Mouse (Mus musculus): ENCODE measurements around the gene Pabpc1l. TPM values are rescaled to one million over a fixed set of nuclear protein-coding genes. Genes with fewer than 3 reads are reported as not detected.

The Pabpc1l gene
- polyA plus RNA-seq, 1 experiment: 0.18 TPM

DNA sequence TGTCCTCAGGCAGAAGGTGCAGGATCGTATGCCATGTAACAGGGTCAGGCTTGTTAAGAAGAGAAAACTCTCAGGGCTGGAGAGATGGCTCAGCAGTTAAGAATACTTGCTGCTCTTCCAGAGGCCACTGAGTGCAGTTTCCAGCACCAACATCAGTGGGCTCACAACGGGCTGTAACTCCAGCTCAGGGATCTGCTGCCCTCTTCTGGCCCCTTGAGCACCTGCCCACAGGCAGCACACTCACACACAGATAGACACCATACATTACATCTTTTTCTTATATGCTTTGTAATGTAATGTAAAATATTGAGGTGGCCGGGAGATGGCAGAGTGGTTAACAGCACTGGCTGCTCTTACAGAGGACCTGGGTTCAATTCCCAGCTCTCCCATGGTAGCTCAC, 7.7 kb downstream of the Pabpc1l start:
- Histone ChIP-seq H3K27me3 (ENCODE audit: control insufficient read depth, insufficient read depth, low read length) (no peaks in the 10 kb centered on the region), H3K4me1 (ENCODE audit: control insufficient read depth, insufficient read depth, insufficient read length, low read length) (no peaks in the 10 kb centered on the region)

GRCm38 (mm10) chr2:164036520-164037019, 11.3 kb downstream of the Pabpc1l start:
- H3K27ac ChIP-seq (ENCODE audit: insufficient read depth, low read depth, low read length): no peak overlapping the region
- no peaks in the 10 kb centered on the region for H3K27me3 ChIP-seq (ENCODE audit: control insufficient read depth, insufficient read depth, low read length)
- H3K4me3 ChIP-seq (ENCODE audit: low read depth, low read length): no peak overlapping the region
- peaks cover 6% of the 10 kb centered on the region for H3K4me1 ChIP-seq (ENCODE audit: control insufficient read depth, insufficient read depth, insufficient read length, low read length)
- WGBS: 65% methylated on average over 10 of the region's 10 CpGs
- no peak for TF ChIP-seq POLR2A (IDR thresholded peaks at IDR 0.05; ENCODE audit: low read depth, low read length)
- TF ChIP-seq CTCF (IDR thresholded peaks at IDR 0.05; ENCODE audit: extremely low read depth, insufficient read length, insufficient replicate concordance, low read depth, low read length): no peak
- no peaks in the 10 kb centered on the region for H3K36me3 ChIP-seq (ENCODE audit: control insufficient read depth, insufficient read depth, low read length)

More for the DNA sequence above, 7.7 kb downstream of the Pabpc1l start:
- H3K36me3 ChIP-seq (ENCODE audit: control insufficient read depth, insufficient read depth, low read length): no peaks in the 10 kb centered on the region
- 94% methylated on average over 3 of the region's 3 CpGs for WGBS
- H3K27ac ChIP-seq (ENCODE audit: insufficient read depth, low read depth, low read length): no peak overlapping the region
- H3K4me3 ChIP-seq (ENCODE audit: low read depth, low read length): no peak overlapping the region
- TF ChIP-seq CTCF (IDR thresholded peaks at IDR 0.05; ENCODE audit: extremely low read depth, insufficient read length, insufficient replicate concordance, low read depth, low read length): no peak

GRCm38 (mm10) chr2:164038407-164039028, 13.3 kb downstream of the Pabpc1l start:
- Histone ChIP-seq H3K4me1 (ENCODE audit: control insufficient read depth, insufficient read depth, insufficient read length, low read length) (peaks cover 8% of the 10 kb centered on the region), H3K27ac (ENCODE audit: insufficient read depth, low read depth, low read length) (no peak overlapping the region), H3K4me3 (ENCODE audit: low read depth, low read length) (no peak overlapping the region), H3K27me3 (ENCODE audit: control insufficient read depth, insufficient read depth, low read length) (no peaks in the 10 kb centered on the region), H3K36me3 (ENCODE audit: control insufficient read depth, insufficient read depth, low read length) (no peaks in the 10 kb centered on the region)
- TF ChIP-seq CTCF (IDR thresholded peaks at IDR 0.05; ENCODE audit: extremely low read depth, insufficient read length, insufficient replicate concordance, low read depth, low read length): no peak
- no peak for TF ChIP-seq POLR2A (IDR thresholded peaks at IDR 0.05; ENCODE audit: low read depth, low read length)
- 92% methylated on average over 1 of the region's 1 CpGs for WGBS

- Histone ChIP-seq H3K4me3 (ENCODE audit: low read depth, low read length) (no peak overlapping the region), H3K27me3 (ENCODE audit: control insufficient read depth, insufficient read depth, low read length) (no peaks in the 10 kb centered on the region), H3K27ac (ENCODE audit: insufficient read depth, low read depth, low read length) (no peak overlapping the region), H3K4me1 (ENCODE audit: control insufficient read depth, insufficient read depth, insufficient read length, low read length) (peaks cover 8% of the 10 kb centered on the region), H3K36me3 (ENCODE audit: control insufficient read depth, insufficient read depth, low read length) (no peaks in the 10 kb centered on the region)
- WGBS: 67% methylated on average over 6 of the region's 6 CpGs
- TF ChIP-seq CTCF (IDR thresholded peaks at IDR 0.05; ENCODE audit: extremely low read depth, insufficient read length, insufficient replicate concordance, low read depth, low read length) (no peak), POLR2A (IDR thresholded peaks at IDR 0.05; ENCODE audit: low read depth, low read length) (no peak)
Observed at GRCm38 (mm10) chr2:164040949-164041348, 15.7 kb downstream of the Pabpc1l start.

DNA sequence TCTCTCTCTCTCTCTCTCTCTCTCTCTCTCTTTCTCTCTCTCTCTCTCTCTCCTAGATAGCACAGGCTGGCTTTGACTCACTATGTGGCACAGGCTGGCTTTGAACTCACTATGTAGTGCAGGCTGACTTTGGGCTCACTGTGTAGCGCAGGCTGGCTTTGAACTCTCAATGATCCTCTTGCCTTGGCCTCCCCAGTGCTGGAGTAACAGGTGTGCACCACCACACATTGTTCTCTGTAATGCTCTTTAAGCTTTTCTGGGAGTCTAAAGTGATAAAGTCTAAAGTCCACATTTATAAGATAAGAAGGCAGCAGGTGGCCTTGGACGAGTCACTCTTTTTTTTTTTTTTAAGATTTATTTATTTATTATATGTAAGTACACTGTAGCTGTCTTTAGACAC, 16.3 kb downstream of the Pabpc1l start:
- Histone ChIP-seq H3K27ac (ENCODE audit: insufficient read depth, low read depth, low read length) (no peak overlapping the region), H3K27me3 (ENCODE audit: control insufficient read depth, insufficient read depth, low read length) (no peaks in the 10 kb centered on the region), H3K4me3 (ENCODE audit: low read depth, low read length) (no peak overlapping the region), H3K4me1 (ENCODE audit: control insufficient read depth, insufficient read depth, insufficient read length, low read length) (peaks cover 8% of the 10 kb centered on the region), H3K36me3 (ENCODE audit: control insufficient read depth, insufficient read depth, low read length) (no peaks in the 10 kb centered on the region)
- WGBS: 30% methylated on average over 2 of the region's 2 CpGs
- TF ChIP-seq POLR2A (IDR thresholded peaks at IDR 0.05; ENCODE audit: low read depth, low read length) (no peak), CTCF (IDR thresholded peaks at IDR 0.05; ENCODE audit: extremely low read depth, insufficient read length, insufficient replicate concordance, low read depth, low read length) (no peak)

- Histone ChIP-seq H3K4me1 (ENCODE audit: control insufficient read depth, insufficient read depth, insufficient read length, low read length) (no peaks in the 10 kb centered on the region), H3K36me3 (ENCODE audit: control insufficient read depth, insufficient read depth, low read length) (peaks cover 2% of the 10 kb centered on the region; the same call in 1 of the 2 replicates), H3K4me3 (ENCODE audit: low read depth, low read length) (peak overlapping the region; percentile 58), H3K27ac (ENCODE audit: insufficient read depth, low read depth, low read length) (no peak overlapping the region), H3K27me3 (ENCODE audit: control insufficient read depth, insufficient read depth, low read length) (no peaks in the 10 kb centered on the region)
- WGBS: 2% methylated on average over 14 of the region's 16 CpGs
- TF ChIP-seq CTCF (IDR thresholded peaks at IDR 0.05; ENCODE audit: extremely low read depth, insufficient read length, insufficient replicate concordance, low read depth, low read length) (no peak), POLR2A (IDR thresholded peaks at IDR 0.05; ENCODE audit: low read depth, low read length) (no peak)
Observed at GRCm38 (mm10) chr2:164047197-164047690, 22.0 kb downstream of the Pabpc1l start.

- H3K36me3 ChIP-seq (ENCODE audit: control insufficient read depth, insufficient read depth, low read length): peaks cover 49% of the 10 kb centered on the region
- WGBS: 71% methylated on average over 8 of the region's 8 CpGs
- H3K27me3 ChIP-seq (ENCODE audit: control insufficient read depth, insufficient read depth, low read length): no peaks in the 10 kb centered on the region
- H3K4me3 ChIP-seq (ENCODE audit: low read depth, low read length): no peak overlapping the region
- H3K27ac ChIP-seq (ENCODE audit: insufficient read depth, low read depth, low read length): no peak overlapping the region
- no peaks in the 10 kb centered on the region for H3K4me1 ChIP-seq (ENCODE audit: control insufficient read depth, insufficient read depth, insufficient read length, low read length)
- no peak for TF ChIP-seq CTCF (IDR thresholded peaks at IDR 0.05; ENCODE audit: extremely low read depth, insufficient read length, insufficient replicate concordance, low read depth, low read length)
- TF ChIP-seq POLR2A (IDR thresholded peaks at IDR 0.05; ENCODE audit: low read depth, low read length): no peak
Observed at GRCm38 (mm10) chr2:164053767-164054166, 28.5 kb downstream of the Pabpc1l start.

Measured in small intestine, adult 2 months (tissue).